In genomic region chr11:115900561-115901337, GRCm38 (mm10) we compare ENCODE assay signal across 10 mouse cellular contexts. TPM values are rescaled to one million over a fixed set of nuclear protein-coding genes. Genes with fewer than 3 reads are reported as not detected.
DNase-seq lines count a peak whose midpoint lies in the region; ATAC-seq and TF ChIP-seq lines count a peak whose summit lies in the region.
"Had no signal": no experiment of that assay in that cellular context is flagged by ENCODE, and none has a peak within 500 bp of the region (broad histone marks: within the 10 kb centered on the region; RNA-seq: fewer than 3 reads in every experiment).

No protein-coding gene starts in this region.

- H3K4me1 ChIP-seq in midbrain, embryonic 11.5 days (ENCODE audit: control insufficient read depth, insufficient read depth, low read length), result peaks cover 17% of the 10 kb centered on the region
- no peaks in the 10 kb centered on the region for H3K4me1 ChIP-seq in midbrain, postnatal 0 days (ENCODE audit: insufficient read depth, low read length)

- peak overlapping the region; percentile 34; the same call in 1 of the 2 replicates for H3K9ac ChIP-seq in midbrain, embryonic 11.5 days (ENCODE audit: low read length)
- no peak overlapping the region for H3K9ac ChIP-seq in midbrain, postnatal 0 days (replicated peaks; ENCODE audit: low read length, poor library complexity, severe bottlenecking)

- ATAC-seq in midbrain, embryonic 11.5 days (ENCODE audit: low FRiP score), result no peak
- ATAC-seq in midbrain, postnatal 0 days (ENCODE audit: low FRiP score), result no peak

- peak overlapping the region; percentile 59 for H3K4me3 ChIP-seq in gastrocnemius, adult 2 months
- H3K4me3 ChIP-seq in midbrain, embryonic 11.5 days (ENCODE audit: low read depth, low read length), result no peak overlapping the region
- H3K4me3 ChIP-seq in midbrain, postnatal 0 days (ENCODE audit: low read depth, low read length), result no peak overlapping the region
- H3K4me3 ChIP-seq in myocyte, result peak overlapping the region; percentile 29

- H3K27me3 ChIP-seq in midbrain, embryonic 11.5 days (ENCODE audit: control insufficient read depth, insufficient read depth, low read length), result no peaks in the 10 kb centered on the region
- no peaks in the 10 kb centered on the region for H3K27me3 ChIP-seq in midbrain, postnatal 0 days (ENCODE audit: insufficient read depth, low read length)
- no peaks in the 10 kb centered on the region for H3K27me3 ChIP-seq in myocyte (ENCODE audit: control insufficient read depth, insufficient read depth, insufficient read length)

- H3K9me3 ChIP-seq in midbrain, embryonic 11.5 days (ENCODE audit: control insufficient read depth, low read length), result no peaks in the 10 kb centered on the region
- no peaks in the 10 kb centered on the region for H3K9me3 ChIP-seq in midbrain, postnatal 0 days (ENCODE audit: low read length)

- no peak for TF ChIP-seq CTCF in gastrocnemius, adult 2 months (IDR thresholded peaks at IDR 0.05)
- no peak for TF ChIP-seq CTCF in midbrain, postnatal 0 days (IDR thresholded peaks at IDR 0.05)

- H3K36me3 ChIP-seq in midbrain, embryonic 11.5 days (ENCODE audit: control insufficient read depth, insufficient read depth, low read length), result no peaks in the 10 kb centered on the region
- H3K36me3 ChIP-seq in midbrain, postnatal 0 days (ENCODE audit: insufficient read depth, low read length), result peaks cover 13% of the 10 kb centered on the region
- no peaks in the 10 kb centered on the region for H3K36me3 ChIP-seq in myocyte (ENCODE audit: control insufficient read depth, insufficient read depth)

- peak overlapping the region; percentile 80 for H3K27ac ChIP-seq in gastrocnemius, adult 2 months
- no peak overlapping the region for H3K27ac ChIP-seq in midbrain, embryonic 11.5 days (ENCODE audit: low read depth, low read length)
- H3K27ac ChIP-seq in midbrain, postnatal 0 days (ENCODE audit: low read depth, low read length), result no peak overlapping the region

- no peaks in the 10 kb centered on the region for H3K79me2 ChIP-seq in myocyte (ENCODE audit: control insufficient read depth, insufficient read depth)

- no peak for DNase-seq in gastrocnemius, adult 2 months
- no peak for DNase-seq in gastrocnemius, postnatal 10 days
- no peak for DNase-seq in midbrain, embryonic 11.5 days (ENCODE audit: low spot score, missing footprints)
- no peak for DNase-seq in midbrain, postnatal 0 days (ENCODE audit: low spot score)
- DNase-seq in heart, postnatal 10 days, result peak; percentile 43 to 48
- DNase-seq in layer of hippocampus, adult 18-20 months (ENCODE audit: low spot score in 2 of 2), result no peak
- no peak for DNase-seq in yolk sac, embryonic 10.5 days (ENCODE audit: low spot score)
- DNase-seq: B cell, adult 2 months; cerebellum, adult 11-12 months had no signal

- H3K4me2 ChIP-seq in midbrain, embryonic 11.5 days, result no peak overlapping the region; the same call in 1 of the 2 replicates
- H3K4me2 ChIP-seq in midbrain, postnatal 0 days (ENCODE audit: low read depth, low read length, poor library complexity, severe bottlenecking), result no peak overlapping the region
- H3K4me2 ChIP-seq in myocyte (ENCODE audit: low read depth), result peak overlapping the region; percentile 76

- WGBS in midbrain, embryonic 11.5 days, result 76% methylated on average over 8 of the region's 8 CpGs
- WGBS in midbrain, postnatal 0 days, result 69% methylated on average over 8 of the region's 8 CpGs

- H3ac ChIP-seq in myocyte (ENCODE audit: control insufficient read depth, insufficient read length), result no peak overlapping the region

- no peak for TF ChIP-seq POLR2A in myocyte (IDR thresholded peaks at IDR 0.05; ENCODE audit: insufficient read length, low read depth)

- intact Hi-C loops in gastrocnemius, adult 2 months (cut with DNase I), result no loop called here
- intact Hi-C loops in heart, postnatal 10 days (cut with DNase I), result no loop called here

TF ChIP-seq in myocyte, 11 proteins besides CTCF, POLR2A, EP300 and RAD21:
- TF ChIP-seq CEBPB (IDR thresholded peaks at IDR 0.05; ENCODE audit: insufficient read depth, poor library complexity, severe bottlenecking) (no peak), POLR2AphosphoS2 (IDR thresholded peaks at IDR 0.05; ENCODE audit: insufficient read length, low read depth) (no peak), SRF (IDR thresholded peaks at IDR 0.05; ENCODE audit: control insufficient read depth, insufficient read length, low read depth) (peak; percentile 17)

RNA-seq across cellular contexts. Expression of gene Smim5, which starts 1.0 kb away (rescaled TPM):
- under 1 TPM; 0.23 to 0.89 TPM for total RNA-seq in gastrocnemius, adult 2 months (2021)
- 1 to 10 TPM; 3.6 to 4.1 TPM for total RNA-seq in gastrocnemius, postnatal 10 days (2021)
- 0.27 and 0.59 TPM in 2 replicates for polyA plus RNA-seq in midbrain, embryonic 11.5 days (2014; fragmentation: Nextera tagmentation; extraction: Ambion mirVana)
- total RNA-seq in midbrain, postnatal 0 days (2014; rRNA removed), result not detected in 2 replicates
- polyA plus RNA-seq in midbrain, postnatal 0 days (2015; fragmentation: Nextera tagmentation; extraction: Ambion mirVana), result 1.3 and 1.5 TPM in 2 replicates
- total RNA-seq in heart, postnatal 10 days (2021), result 10 to 100 TPM; 28.7 to 43.3 TPM
- polyA plus RNA-seq in myocyte (2012; fragmentation: generic; extraction: Trizol), result 49.4 TPM
- under 1 TPM; 0.46 to 0.74 TPM for total RNA-seq in layer of hippocampus, adult 18-20 months (2021)

RNA-seq across cellular contexts. Expression of gene Smim6, which starts 11.1 kb away (rescaled TPM):
- not detected for total RNA-seq in gastrocnemius, adult 2 months (2021)
- total RNA-seq in gastrocnemius, postnatal 10 days (2021), result not detected
- 0.46 TPM in 1 of 2 replicates, not detected in the other for polyA plus RNA-seq in midbrain, embryonic 11.5 days (2014; fragmentation: Nextera tagmentation; extraction: Ambion mirVana)
- not detected in 2 replicates for total RNA-seq in midbrain, postnatal 0 days (2014; rRNA removed)
- polyA plus RNA-seq in midbrain, postnatal 0 days (2015; fragmentation: Nextera tagmentation; extraction: Ambion mirVana), result 0.26 TPM in 1 of 2 replicates, not detected in the other
- under 1 TPM; 0.37 to 0.45 TPM for total RNA-seq in heart, postnatal 10 days (2021)
- polyA plus RNA-seq in myocyte (2012; fragmentation: generic; extraction: Trizol), result 7.8 TPM
- not detected for total RNA-seq in layer of hippocampus, adult 18-20 months (2021)

RNA-seq across cellular contexts. Expression of gene Sap30bp, which starts 32.3 kb away (rescaled TPM):
- 10 to 100 TPM; 12.1 to 13.4 TPM for total RNA-seq in gastrocnemius, adult 2 months (2021)
- 10 to 100 TPM; 16.6 to 24.5 TPM for total RNA-seq in gastrocnemius, postnatal 10 days (2021)
- 58.3 and 61.5 TPM in 2 replicates for polyA plus RNA-seq in midbrain, embryonic 11.5 days (2014; fragmentation: Nextera tagmentation; extraction: Ambion mirVana)
- 44.3 and 46.4 TPM in 2 replicates for total RNA-seq in midbrain, postnatal 0 days (2014; rRNA removed)
- polyA plus RNA-seq in midbrain, postnatal 0 days (2015; fragmentation: Nextera tagmentation; extraction: Ambion mirVana), result 43.3 and 54.3 TPM in 2 replicates
- total RNA-seq in heart, postnatal 10 days (2021), result 10 to 100 TPM; 26.6 to 26.7 TPM
- 84.9 TPM for polyA plus RNA-seq in myocyte (2012; fragmentation: generic; extraction: Trizol)
- 10 to 100 TPM; 51.3 to 56.7 TPM for total RNA-seq in layer of hippocampus, adult 18-20 months (2021)

RNA-seq across cellular contexts. Expression of gene Recql5, which starts 32.5 kb away (rescaled TPM):
- 1 to 10 TPM; 7.5 to 8.6 TPM for total RNA-seq in gastrocnemius, adult 2 months (2021)
- total RNA-seq in gastrocnemius, postnatal 10 days (2021), result 1 to 10 TPM; 5.4 to 9.1 TPM
- polyA plus RNA-seq in midbrain, embryonic 11.5 days (2014; fragmentation: Nextera tagmentation; extraction: Ambion mirVana), result 16.1 and 18.4 TPM in 2 replicates
- 18.9 and 20.4 TPM in 2 replicates for total RNA-seq in midbrain, postnatal 0 days (2014; rRNA removed)
- polyA plus RNA-seq in midbrain, postnatal 0 days (2015; fragmentation: Nextera tagmentation; extraction: Ambion mirVana), result 8.0 and 10.5 TPM in 2 replicates
- total RNA-seq in heart, postnatal 10 days (2021), result 10 to 100 TPM in 1 of 2 experiments, 1 to 10 TPM in 1; 8.3 to 10.9 TPM
- 13.1 TPM for polyA plus RNA-seq in myocyte (2012; fragmentation: generic; extraction: Trizol)
- total RNA-seq in layer of hippocampus, adult 18-20 months (2021), result 10 to 100 TPM; 28.6 to 29.4 TPM

RNA-seq across cellular contexts. Expression of gene Myo15b, which starts 42.5 kb away (rescaled TPM):
- not detected for total RNA-seq in gastrocnemius, adult 2 months (2021)
- not detected for total RNA-seq in gastrocnemius, postnatal 10 days (2021)
- not detected in 2 replicates for polyA plus RNA-seq in midbrain, embryonic 11.5 days (2014; fragmentation: Nextera tagmentation; extraction: Ambion mirVana)
- total RNA-seq in midbrain, postnatal 0 days (2014; rRNA removed), result not detected in 2 replicates
- polyA plus RNA-seq in midbrain, postnatal 0 days (2015; fragmentation: Nextera tagmentation; extraction: Ambion mirVana), result 0.09 and 0.29 TPM in 2 replicates
- total RNA-seq in heart, postnatal 10 days (2021), result under 1 TPM; 0.17 to 0.22 TPM
- 0.23 TPM for polyA plus RNA-seq in myocyte (2012; fragmentation: generic; extraction: Trizol)
- total RNA-seq in layer of hippocampus, adult 18-20 months (2021), result under 1 TPM; 0.15 to 0.57 TPM

Comparison
In these comparisons a context has a peak if more than half of its experiments do, and no peak if none do; other contexts are left out.
1. DNase-seq: peak in heart, postnatal 10 days (2 of 2); none in gastrocnemius, adult 2 months (single experiment), gastrocnemius, postnatal 10 days (single experiment), midbrain, embryonic 11.5 days (single experiment), midbrain, postnatal 0 days (single experiment), layer of hippocampus, adult 18-20 months (0 of 2) and yolk sac, embryonic 10.5 days (single experiment).
2. H3K4me3 ChIP-seq: peak in gastrocnemius, adult 2 months (single experiment) and myocyte (single experiment); none in midbrain, embryonic 11.5 days (single experiment) and midbrain, postnatal 0 days (single experiment).
3. RNA of gene Smim5, which starts 1.0 kb away (total RNA-seq): 28.7 to 43.3 TPM in heart, postnatal 10 days; 3.6 to 4.1 TPM in gastrocnemius, postnatal 10 days, 0.23 to 0.89 TPM in gastrocnemius, adult 2 months, 0.46 to 0.74 TPM in layer of hippocampus, adult 18-20 months and not detected in midbrain, postnatal 0 days; every median in the first group is over 4 times any median in the second.